Mouse (Mus musculus): ENCODE measurements at regions not wholly inside any gene's neighbourhood (a gene's known extent, or its start where the extent isn't known, plus 50 kb on each side); places are given as distances from the start of the nearest gene placed in this dataset.
"Not testable (repeated sequence)": the region's sequence is repeated elsewhere in the genome, so short reads cannot be mapped to it uniquely, and the experiment has no call there.

DNA sequence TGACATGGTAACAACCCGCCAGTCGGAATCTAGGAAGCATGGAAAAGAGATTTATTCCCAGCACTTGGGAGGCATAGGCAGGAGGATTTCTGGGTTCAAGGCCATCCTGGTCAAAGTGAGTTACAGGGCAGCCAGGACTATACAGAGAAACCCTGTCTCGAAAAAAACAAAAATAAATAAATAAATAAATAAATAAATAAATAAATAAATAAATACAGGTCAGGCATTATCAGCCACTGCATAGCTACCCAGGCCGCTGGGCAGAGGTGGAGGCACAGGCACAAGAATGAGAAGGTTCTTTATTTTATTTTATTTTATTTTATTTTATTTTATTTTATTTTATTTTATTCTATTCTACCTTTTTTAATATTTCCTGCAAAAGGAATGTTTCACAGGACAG is 2040.7 kb downstream of the Hace1 start:
- Histone ChIP-seq H3K4me1 (ENCODE audit: control insufficient read depth, insufficient read depth, low read length) (no peaks in the 10 kb centered on the region), H3K36me3 (ENCODE audit: control insufficient read depth, insufficient read depth, low read length) (no peaks in the 10 kb centered on the region), H3K27ac (replicated peaks; ENCODE audit: insufficient read depth, low read depth, low read length) (no peak overlapping the region), H3K79me2 (ENCODE audit: control insufficient read depth, insufficient read depth, low read length) (no peaks in the 10 kb centered on the region), H3K9ac (ENCODE audit: low read depth, low read length) (no peak overlapping the region), H3K27me3 (ENCODE audit: control insufficient read depth, insufficient read depth, low read length) (no peaks in the 10 kb centered on the region), H3K4me3 (ENCODE audit: insufficient read depth, low read depth, low read length) (no peak overlapping the region)
- TF ChIP-seq CTCF (IDR thresholded peaks at IDR 0.05; ENCODE audit: low read depth, low read length) (no peak), POLR2A (IDR thresholded peaks at IDR 0.05; ENCODE audit: extremely low read depth, insufficient read depth, low read length) (no peak)
- WGBS: 93% methylated on average over 4 of the region's 4 CpGs
- no peak for DNase-seq (ENCODE audit: extremely low read depth, low read depth, low spot score)

DNA sequence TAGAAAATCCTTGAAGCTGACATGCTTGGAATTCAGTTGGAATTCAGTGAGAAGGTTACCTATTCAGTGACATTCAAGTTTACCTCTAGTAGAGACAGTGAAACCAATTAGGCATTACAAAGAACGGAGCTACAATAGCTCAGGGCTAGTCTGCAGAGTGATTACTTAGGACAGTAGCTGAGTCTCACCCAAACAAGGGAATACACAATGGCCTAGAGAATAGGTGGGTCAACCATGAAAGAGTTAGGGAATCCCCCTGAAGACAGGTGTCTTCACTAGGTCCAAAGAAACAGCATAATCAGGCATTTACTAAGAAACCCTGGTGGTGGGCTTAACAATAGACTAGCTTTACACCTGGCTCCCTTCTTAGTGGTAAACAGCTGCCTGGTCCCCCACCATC is 2053.7 kb downstream of the Hace1 start:
- not testable (repeated sequence) for DNase-seq (ENCODE audit: extremely low read depth, low read depth, low spot score); H3K4me1 ChIP-seq (ENCODE audit: control insufficient read depth, insufficient read depth, low read length); H3K9ac ChIP-seq (ENCODE audit: low read depth, low read length); H3K79me2 ChIP-seq (ENCODE audit: control insufficient read depth, insufficient read depth, low read length); H3K27me3 ChIP-seq (ENCODE audit: control insufficient read depth, insufficient read depth, low read length); H3K4me3 ChIP-seq (ENCODE audit: insufficient read depth, low read depth, low read length); H3K27ac ChIP-seq (replicated peaks; ENCODE audit: insufficient read depth, low read depth, low read length); H3K36me3 ChIP-seq (ENCODE audit: control insufficient read depth, insufficient read depth, low read length)
- WGBS: 70% methylated on average over 1 of the region's 1 CpGs

DNA sequence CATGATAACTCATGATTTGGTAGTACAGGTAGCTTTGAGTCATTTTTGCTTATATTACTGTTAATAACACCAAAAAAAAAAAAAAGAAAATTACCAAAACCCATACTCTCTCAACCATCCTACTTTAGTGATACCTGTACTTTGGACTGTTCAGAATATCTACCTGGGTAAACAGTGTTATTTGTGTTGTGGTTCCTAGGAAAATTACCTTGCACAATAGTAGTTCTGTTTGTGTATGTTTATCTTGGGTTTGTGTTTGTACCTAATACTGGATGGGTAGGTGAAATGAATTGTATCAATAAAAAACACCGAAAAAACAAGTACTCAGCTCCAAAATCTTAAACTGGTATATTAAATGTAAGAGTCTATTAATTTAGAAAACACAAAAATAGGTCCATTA is 2074.7 kb downstream of the Hace1 start:
- Histone ChIP-seq H3K9ac (ENCODE audit: low read depth, low read length) (no peak overlapping the region), H3K4me3 (ENCODE audit: insufficient read depth, low read depth, low read length) (no peak overlapping the region), H3K27me3 (ENCODE audit: control insufficient read depth, insufficient read depth, low read length) (no peaks in the 10 kb centered on the region), H3K27ac (replicated peaks; ENCODE audit: insufficient read depth, low read depth, low read length) (no peak overlapping the region), H3K79me2 (ENCODE audit: control insufficient read depth, insufficient read depth, low read length) (no peaks in the 10 kb centered on the region), H3K4me1 (ENCODE audit: control insufficient read depth, insufficient read depth, low read length) (no peaks in the 10 kb centered on the region; the same call in 1 of the 2 replicates), H3K36me3 (ENCODE audit: control insufficient read depth, insufficient read depth, low read length) (no peaks in the 10 kb centered on the region)
- WGBS: 22% methylated on average over 1 of the region's 1 CpGs
- DNase-seq (ENCODE audit: extremely low read depth, low read depth, low spot score): peak; percentile 97
- TF ChIP-seq CTCF (IDR thresholded peaks at IDR 0.05; ENCODE audit: low read depth, low read length) (no peak), POLR2A (IDR thresholded peaks at IDR 0.05; ENCODE audit: extremely low read depth, insufficient read depth, low read length) (no peak)

DNA sequence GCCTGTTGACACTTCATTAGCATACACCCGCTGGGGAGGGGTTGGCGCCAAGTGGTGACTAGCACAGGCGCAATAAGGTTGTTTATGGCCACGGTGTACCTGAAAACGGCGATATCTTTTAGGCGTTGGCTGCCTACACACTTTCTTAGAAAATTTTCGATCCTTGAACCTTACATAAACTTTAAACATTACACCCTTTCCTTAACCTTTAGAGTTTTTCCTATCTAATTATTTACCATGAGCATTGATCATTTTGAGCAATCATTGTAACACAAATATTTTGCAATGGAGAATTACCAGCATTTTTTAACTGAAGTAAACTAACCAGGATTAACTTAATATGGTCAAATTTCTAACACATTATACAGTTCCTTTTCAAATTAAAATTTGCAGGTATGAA is 2076.6 kb downstream of the Hace1 start:
- WGBS: 47% methylated on average over 8 of the region's 8 CpGs
- Histone ChIP-seq H3K9ac (ENCODE audit: low read depth, low read length) (no peak overlapping the region), H3K27me3 (ENCODE audit: control insufficient read depth, insufficient read depth, low read length) (no peaks in the 10 kb centered on the region), H3K79me2 (ENCODE audit: control insufficient read depth, insufficient read depth, low read length) (no peaks in the 10 kb centered on the region), H3K27ac (replicated peaks; ENCODE audit: insufficient read depth, low read depth, low read length) (peak overlapping the region; percentile 79), H3K36me3 (ENCODE audit: control insufficient read depth, insufficient read depth, low read length) (no peaks in the 10 kb centered on the region), H3K4me1 (ENCODE audit: control insufficient read depth, insufficient read depth, low read length) (no peaks in the 10 kb centered on the region; the same call in 1 of the 2 replicates), H3K4me3 (ENCODE audit: insufficient read depth, low read depth, low read length) (no peak overlapping the region)
- no peak for TF ChIP-seq POLR2A (IDR thresholded peaks at IDR 0.05; ENCODE audit: extremely low read depth, insufficient read depth, low read length)
- TF ChIP-seq CTCF (IDR thresholded peaks at IDR 0.05; ENCODE audit: low read depth, low read length): no peak
- DNase-seq (ENCODE audit: extremely low read depth, low read depth, low spot score): peak; percentile 95
